Mouse (Mus musculus): Measurements from ENCODE around the gene Sprtn.

Gene Sprtn

DNA sequence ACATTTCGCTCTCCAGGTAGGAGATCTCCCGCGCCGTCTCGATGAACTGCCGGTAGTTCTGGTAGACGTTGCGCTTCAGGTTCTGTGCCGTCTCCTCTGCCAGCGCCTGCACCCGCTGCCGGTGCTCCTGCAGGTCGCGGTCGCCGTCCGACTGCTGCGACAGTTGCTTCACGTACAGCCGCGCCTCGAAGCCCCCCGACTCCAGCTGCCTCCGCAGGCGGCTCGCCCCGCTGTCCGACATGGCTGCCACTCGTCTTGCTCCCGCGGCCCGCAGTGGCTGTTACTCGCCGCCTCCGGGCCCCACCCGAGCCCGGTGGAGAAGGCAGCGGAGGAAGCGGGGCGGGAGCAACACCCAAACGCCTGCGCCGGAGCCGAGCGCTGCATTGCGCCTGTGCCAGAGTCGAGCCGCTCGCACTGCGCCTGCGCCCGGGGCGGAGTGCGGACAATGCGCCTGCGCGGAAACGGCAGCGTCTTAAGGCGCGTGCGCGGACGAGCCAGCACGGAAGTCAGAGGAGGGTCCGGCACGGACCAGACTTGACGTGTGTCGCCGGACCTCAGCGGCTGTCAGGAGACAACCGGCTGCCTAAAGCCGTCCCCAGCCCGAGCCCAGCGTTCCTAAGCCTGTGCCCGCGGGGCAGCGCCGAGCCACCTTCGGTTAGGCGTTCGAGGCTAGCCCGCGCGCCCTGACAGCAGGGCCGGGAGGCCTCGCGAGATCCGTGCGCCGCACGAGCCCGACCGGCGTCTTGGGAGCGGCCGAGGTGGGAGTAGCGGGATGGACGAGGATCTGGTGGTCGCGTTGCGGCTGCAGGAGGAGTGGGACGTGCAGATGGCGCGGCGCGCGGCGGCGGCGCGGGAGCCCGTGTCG lies at the start of gene Sprtn, which contains the start of gene Exoc8:
Gene Sprtn, plus strand, starts transcription at position 501 of the 865 bp plus-strand sequence.
Gene Exoc8, minus strand, starts transcription at position 320 of the 865 bp plus-strand sequence.
- peak; percentile 92 for DNase-seq (ENCODE audit: low read depth)

DNA sequence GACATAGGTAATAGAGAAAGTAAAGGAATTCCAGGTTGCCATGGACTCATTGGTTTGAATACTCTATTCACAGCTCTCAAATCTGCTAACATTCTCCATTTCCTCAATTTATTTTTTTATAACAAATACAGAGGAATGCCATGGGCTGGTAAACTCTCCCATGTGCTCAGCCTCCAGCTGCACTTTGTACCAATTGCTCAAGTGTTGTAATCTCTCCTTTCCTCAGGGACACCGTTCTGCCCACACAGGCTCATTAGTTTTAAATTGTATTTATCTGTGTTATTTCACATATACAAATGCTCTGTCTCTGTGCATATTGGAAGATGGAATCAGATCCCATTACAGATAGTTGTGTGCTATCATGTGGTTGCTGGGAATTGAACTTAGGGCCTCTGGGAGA lies 44.2 kb upstream of the Sprtn start:
- no peak for DNase-seq (ENCODE audit: low read depth)

DNA sequence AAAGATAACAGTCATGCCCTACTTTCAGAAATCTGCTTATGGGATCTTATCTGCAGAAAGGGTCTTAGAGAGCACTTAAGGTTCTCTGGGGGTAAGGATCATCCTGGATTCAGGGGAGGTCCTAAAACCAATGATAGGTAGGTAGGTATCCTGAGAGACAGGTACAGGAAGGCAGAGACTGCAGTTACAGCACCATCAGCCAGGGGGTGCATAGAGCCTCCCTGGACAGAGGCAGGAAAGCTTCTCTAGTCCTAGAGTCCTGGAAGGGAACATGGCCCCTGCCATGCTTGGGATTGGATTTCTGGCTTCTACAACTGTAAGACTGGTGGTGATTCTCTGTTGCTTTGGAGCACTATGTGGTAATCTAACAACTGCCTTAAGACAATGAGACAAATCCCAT lies 38.2 kb upstream of the Sprtn start:
- peak; percentile 34 for DNase-seq (ENCODE audit: low read depth)

DNA sequence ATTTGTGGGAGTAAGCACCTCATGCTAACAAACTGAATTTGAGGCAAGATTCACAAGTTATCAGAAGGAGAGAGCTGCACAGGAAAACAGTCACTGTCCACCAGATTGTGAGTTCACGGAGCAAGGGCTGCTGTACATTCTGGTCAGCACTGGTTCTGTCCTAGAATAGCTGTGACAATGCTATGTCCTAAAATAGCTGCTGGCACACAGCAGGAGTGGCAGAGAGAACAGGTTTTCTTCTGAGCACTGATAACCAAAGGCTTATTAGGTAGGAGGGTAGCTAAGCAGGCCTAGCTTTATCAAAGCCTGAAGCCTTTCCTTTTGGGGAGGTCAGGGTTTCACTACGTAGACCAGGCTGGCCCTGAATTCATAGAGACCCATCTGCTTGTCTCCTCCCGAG lies 37.5 kb upstream of the Sprtn start:
- no peak for DNase-seq (ENCODE audit: low read depth)

DNA sequence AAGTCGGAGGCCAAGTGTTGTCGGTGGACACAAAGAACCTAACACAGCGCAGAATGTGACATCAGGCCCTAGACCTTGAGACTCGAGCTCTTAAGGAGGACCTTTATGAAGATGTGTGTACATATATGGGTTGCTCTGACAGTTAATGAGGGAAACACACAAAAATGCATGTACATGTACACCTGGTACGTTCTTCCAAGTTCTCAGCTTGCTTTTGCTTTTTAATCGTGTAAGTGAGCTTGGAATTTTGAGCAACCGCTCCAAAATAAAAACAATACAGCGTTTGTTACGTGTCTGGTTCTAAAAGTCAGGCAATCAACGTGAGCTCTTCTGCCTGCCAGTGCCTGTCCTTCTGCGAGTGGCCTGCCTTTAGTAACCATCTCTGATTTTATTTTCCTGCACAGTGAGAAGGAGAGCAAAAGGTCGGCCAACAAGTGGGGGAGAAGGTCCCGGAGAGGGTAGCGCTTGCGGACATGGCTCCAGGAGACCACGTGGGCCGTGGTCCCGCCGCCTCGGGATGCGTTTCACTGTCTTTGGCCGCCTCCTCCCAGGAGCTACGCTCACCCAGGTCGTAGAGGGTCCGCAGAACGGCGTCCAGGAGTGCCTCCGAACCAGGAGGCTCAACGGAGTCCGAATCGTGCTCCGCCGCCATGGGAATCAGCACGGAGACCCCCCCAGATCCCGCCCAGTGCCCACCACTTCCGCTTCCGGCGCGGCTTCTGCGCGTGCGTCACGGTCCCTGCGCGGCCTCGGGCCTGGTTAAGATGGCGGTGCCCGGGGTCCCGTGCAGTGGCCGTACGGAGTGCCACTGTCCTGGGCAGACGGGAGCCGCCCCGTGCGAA lies 35.1 kb upstream of the Sprtn start, which contains the start of the genes Gnpat and 2810004N23Rik:
Gene Gnpat, plus strand, starts transcription at position 713 of the 842 bp plus-strand sequence.
Gene 2810004N23Rik, minus strand, starts transcription at position 800 of the 842 bp plus-strand sequence.
- peak; percentile 87 for DNase-seq (ENCODE audit: low read depth)

DNA sequence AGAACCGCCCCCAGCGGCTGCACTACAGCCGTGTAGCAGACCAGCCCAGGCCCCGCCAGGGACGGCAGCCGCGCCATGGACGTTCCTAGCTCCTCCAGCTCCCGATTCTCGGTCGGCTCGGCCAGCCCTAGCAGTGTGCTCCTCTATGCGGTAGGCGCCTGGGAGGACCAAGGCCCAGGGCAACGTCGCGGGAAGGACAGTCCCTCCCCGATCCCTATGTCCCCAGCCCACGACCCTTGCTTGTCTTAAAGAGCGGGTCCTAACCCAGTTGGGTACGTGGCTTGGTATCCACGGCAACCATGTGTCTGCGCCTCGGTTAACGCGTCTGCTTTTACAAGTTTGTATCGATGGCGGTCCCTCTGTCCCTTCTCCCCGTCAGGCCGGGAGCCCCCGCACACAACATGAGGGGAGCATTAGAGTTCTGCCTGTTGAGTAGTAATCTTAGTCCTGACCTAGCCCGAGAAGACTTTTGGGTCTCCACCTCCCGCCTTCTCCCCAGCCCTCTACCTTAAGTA lies 34.5 kb upstream of the Sprtn start:
- no peak for DNase-seq (ENCODE audit: low read depth)

DNA sequence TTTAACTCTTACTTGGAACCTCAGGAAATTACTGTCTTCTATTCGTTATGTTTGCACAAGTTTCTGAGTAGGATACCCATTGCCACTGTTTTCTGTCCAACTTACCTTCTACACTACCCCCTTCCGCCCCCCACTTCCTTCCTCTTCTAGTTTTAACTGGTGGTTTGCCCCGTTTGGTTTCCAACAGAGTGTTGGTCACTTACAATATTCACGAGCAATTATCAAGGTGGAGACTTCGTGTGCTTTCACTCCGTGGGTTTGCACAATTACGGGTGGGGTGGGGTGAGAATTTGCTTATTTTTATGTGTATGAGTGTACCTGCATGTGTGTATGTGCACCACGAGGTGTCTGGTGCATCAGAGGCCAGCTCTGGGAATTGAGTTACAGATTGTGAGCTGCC lies 34.0 kb upstream of the Sprtn start:
- peak; percentile 71 for DNase-seq (ENCODE audit: low read depth)

DNA sequence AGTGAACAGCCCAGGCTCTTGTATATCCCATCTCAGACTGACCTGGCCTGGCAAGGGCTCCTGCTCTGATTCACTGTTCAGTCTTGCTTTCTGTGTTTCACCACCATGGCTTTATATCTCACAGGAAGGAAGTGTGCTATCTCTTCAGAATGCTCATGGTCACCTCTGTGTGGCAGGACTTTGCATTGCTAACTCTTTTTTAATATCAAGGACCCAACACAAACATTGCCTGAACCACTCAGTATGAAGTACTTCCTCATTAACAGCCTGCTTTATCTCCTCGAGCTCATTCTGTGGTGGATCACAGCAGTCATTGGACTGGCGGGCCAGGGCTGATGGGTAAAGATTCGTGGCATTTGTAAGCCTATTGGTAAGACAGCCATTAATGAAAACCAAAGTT lies 31.0 kb upstream of the Sprtn start:
- peak; percentile 89 for DNase-seq (ENCODE audit: low read depth)

DNA sequence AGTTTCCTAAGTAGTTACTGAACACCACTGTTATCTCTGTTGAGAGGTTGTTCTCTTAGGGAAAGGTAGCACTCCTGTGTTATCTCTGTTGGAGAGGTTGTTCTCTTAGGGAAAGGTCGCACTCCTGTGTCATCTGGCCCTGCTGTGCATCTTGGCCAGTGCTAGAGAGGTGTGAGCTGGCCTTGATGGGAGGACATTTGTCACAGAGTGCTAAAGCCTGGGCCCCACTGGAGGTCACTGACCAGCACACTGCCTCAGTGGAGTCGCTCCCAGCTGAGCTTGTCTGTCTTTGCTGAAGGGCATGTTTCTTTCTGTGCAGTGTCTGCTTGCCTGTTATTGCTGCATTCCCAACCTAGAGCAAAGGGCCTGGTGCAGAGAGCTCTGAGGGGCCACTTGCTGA lies 30.6 kb upstream of the Sprtn start:
- no peak for DNase-seq (ENCODE audit: low read depth)

DNA sequence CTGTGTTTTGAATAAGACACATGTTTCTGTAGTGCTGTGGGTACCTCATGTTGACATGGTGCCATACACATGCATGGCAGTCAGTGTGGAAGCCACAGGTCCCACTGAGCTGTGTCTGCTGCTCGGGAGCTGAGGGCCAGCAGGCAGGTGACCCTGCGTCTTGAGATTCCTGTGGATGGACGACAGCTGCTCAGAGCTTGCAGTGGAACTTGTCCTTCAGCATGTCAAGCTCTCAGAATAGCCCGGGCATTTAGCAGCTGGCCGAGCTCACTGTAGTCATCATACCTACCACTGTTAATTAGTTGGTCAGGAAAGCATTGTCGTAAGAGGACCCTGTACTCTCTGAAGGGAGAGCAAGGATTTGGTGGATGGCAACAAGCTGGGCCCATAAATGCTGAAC lies 28.0 kb upstream of the Sprtn start:
- no peak for DNase-seq (ENCODE audit: low read depth)

DNA sequence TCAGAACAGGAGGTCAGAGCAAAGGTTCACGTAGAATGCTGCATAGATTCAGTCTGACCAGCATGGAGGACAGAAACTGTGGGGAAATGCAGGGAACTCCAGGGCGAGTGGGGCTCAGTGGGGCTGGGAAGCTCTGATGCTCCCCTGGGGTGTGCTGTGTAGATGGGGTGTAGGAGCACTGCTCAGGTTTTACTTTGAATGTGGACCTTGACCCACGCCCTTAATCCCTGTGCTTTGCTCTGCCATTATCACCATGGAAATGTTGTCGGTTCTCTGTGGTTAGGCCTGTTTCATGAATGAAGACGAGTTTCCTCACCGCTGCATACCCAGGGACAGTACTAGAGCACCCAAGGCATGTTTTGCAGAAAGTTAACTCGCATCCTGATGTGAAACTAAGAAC lies 26.2 kb upstream of the Sprtn start:
- DNase-seq (ENCODE audit: low read depth), result no peak

DNA sequence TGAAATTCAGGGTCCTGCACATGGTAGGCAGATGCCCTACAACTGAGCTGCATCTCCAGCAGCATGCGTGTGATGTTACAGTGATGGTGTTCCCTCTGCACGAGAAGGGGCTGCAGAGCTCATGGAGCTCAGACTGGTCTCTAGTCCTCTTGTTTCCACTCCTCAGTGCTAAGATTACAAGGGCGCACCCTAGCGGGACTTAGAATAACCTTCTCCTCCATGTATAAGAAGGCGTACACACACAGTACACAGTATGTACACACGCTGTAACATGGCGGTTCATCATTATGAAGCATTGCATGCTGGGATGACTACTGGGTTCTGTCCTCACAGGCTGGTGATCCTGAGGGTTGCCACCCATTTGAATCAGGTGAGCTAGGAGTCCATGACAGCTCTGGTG lies 25.6 kb upstream of the Sprtn start:
- no peak for DNase-seq (ENCODE audit: low read depth)

DNA sequence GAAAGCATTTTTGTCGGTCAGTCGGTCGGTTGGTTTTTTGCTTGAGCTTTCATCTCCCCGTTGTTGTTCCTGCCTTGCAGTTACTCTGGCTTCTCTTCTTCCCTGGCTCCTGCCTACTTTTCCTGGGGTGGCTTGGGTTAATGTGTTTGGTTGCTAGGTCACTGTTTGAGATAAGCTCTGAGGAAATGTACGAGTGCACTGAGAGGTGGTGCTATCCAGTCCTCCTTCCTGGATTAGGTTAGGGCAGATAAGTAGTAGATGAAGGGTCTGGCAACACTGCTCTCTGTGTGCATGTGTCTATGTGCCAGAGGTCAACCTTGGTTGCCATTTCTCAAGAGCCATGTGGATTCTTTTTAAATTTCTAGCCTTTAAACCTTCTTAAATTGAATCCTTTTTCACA lies 25.0 kb upstream of the Sprtn start:
- DNase-seq (ENCODE audit: low read depth), result no peak

DNA sequence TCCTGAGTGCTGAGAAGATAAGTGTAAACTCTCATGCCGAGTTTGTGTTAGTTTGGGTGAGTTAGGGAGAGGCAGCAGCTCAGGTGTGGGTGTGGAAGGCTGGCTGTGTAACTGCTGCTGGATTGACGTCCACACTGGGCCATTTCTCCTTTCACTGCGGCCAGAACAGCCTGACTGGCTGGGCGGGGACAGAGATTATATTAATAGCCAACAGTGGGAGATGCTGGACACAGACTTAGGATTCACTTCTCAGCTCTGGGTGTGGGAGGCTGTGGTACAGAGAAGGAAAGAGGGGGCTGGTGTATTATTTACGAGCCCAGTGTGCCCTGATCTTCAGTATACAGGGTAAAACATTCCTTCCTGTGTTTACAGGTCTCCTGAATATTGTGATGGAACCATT lies 19.5 kb upstream of the Sprtn start:
- no peak for DNase-seq (ENCODE audit: low read depth)

DNA sequence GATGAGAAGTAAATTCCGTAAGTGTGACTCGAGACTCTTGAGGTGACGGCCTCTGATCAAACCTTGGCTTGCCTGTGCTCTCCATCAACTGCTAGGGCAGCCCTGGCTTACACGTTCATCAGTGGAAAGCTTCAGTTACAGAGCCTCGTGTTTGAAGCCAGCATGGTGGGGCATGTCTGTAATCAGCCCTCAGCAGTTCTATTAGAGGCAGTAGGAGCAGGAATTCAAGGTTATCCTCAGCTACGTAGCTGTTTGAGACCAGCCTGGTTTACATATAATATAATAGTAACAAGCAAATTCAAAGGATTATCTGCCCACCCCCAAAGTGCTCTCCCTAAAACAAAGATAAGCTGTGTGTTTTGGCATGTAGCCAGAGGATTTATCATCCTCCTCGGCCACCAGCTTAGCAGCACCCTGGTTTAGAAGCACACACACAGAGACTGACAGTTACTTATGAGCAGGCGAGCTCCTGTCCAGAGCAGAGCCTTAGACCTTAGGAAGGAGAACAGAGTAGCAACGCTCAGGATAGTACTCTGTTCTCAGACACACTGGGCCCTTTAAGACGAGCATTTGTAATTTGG lies 18.6 kb upstream of the Sprtn start:
- DNase-seq (ENCODE audit: low read depth), result no peak

DNA sequence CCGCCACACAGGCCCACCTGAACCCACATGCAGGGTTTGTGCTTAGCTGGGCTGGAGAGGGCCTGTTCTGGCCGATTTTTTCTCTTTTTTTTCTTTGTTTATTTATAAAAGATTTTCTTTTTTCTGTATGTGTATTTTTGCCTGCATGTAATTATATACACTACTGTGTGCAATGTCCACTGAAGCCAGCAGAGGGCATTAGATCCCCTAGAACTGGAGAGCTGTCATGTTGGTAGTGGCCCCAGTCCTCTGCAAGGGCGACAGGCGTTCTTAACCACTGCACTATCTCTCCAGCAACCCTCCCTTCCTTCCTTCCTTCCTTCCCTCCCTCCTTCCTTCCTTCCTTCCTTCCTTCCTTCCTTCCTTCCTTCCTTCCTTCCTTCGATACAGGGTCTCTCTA lies 9.3 kb upstream of the Sprtn start:
- no peak for DNase-seq (ENCODE audit: low read depth)

DNA sequence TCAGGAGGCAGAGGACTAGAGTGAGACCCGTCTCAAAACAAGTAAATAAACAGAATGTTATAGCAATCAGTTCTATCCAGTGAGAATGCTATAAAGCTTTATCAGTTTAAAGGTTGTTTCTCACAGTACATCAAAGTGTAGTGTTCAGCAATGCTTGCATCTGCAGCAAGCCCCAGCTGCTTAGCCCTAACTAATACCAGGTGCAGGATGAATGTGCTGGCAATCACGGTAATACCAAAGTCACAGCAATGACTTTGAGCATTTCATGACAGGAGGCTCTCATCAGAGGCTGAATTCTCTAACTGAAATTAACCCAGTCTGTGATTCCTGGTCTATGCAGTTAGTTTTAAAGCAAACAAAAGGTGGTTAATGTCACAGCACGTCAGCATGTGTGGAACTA lies 5.1 kb upstream of the Sprtn start:
- no peak for DNase-seq (ENCODE audit: low read depth)

DNA sequence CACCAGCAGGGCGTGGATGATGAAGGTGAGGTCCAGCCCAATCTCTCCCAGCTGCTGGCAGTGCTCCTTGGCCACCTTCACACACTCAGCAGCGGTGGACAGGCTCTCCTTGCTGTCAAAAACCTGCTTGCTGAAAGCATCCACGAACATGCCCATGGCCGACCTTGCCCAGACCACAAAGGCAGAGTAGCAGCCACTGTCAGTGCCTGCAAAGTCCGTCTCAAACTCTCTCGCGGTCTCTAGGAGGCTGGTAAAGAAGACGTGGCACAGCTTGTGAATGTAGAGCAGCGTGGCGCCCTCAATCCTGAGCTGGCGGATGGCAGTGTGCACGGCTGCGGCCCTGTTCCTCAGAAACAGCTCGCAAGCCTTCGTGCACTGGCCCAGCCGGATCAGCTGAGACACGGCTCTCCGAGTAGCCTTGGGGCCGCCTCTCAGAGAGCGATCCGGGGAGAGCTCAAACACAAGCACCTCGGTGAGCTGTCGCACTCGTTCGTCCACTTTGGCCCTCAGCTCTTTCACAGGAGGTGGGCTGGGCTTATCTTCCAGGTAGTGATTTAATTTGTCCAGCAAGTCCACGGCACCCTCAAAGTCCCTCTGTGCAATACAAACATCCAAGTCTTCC lies 1.6 kb upstream of the Sprtn start:
- DNase-seq (ENCODE audit: low read depth), result no peak

DNA sequence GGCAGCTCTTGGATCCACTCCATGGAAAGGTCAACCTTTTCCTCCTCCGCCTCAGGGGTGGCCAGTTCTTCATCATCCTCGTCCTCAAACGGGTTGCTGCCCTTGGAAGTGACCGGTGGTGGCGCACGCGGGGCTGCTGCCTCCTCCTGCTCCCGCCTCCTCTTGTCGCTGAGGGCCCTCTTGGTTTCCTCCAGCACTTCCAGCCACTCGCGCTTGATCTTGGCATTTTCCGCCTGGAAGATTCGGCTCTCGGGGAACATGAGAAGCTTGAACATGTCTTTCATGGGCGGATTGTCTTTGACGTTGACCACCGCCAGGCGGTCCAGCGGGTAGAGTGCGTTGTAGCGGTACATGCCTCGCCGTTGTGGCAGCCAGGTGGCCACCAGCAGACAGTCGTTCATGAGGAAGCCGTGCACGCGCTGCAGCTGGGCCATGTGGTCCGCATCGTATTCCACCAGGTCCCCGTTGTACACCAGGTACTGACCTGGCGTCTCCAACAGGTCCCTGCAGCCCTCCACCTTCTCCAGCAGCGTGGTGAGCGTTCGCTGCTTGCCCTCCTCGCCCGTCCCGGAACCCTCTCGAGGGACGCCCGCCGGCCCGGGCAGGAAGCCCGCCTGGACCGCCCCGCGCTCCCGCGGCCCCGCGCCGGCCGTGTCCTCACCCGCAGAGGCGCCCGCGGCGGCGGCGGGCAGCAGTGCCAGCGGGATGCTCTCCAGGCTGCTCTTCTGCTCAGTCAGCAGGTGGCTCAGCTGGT lies 877 bp upstream of the Sprtn start:
- DNase-seq (ENCODE audit: low read depth), result peak; percentile 71

DNA sequence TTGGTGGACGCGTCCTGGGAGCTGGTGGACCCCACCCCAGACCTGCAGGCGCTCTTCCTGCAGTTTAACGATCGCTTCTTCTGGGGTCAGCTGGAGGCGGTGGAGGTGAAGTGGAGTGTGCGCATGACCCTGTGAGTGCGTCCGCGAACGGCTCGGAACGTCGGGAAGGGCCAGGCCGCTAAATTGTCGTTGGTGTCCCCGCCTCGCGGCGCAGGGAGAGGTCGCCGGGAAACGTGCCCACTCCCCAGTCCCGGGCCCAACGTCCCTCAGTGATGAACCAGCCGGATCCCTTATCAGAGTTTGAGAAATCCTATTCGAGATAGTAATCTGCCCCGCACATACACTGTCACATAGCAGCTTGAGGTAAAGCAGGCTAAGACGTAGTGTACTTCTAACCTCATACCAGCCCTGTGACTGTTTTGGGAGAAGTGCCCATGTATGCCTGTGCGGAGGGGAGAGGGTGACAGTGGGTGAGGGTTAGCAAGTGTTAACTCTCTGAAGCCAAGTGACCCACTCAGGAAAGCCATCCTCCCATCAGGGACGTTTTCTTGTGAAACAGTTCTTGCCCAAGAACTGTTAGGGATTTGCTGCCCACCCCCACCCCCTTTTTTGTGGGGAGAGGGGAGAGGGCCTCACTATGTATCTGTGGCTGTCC lies 692 bp downstream of the Sprtn start:
- peak; percentile 22 for DNase-seq (ENCODE audit: low read depth)

DNA sequence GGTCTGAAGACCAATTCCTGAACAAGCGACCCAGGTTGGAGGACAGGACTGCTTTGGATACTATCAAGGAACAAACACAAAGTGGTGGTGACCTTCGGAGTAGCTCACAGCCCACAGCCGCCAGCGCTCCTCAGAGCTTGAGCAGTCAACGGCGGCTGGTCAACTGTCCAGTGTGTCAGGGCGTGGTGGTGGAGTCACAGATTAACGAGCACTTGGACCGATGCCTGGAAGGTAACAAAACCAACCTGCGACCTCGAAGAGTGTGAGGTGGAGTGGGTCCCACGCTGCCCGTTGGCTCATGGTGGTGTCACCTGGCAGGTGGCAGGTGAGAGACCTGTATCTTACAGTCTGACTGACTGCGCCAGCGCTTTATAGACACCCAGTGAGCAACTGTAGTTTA lies 5.5 kb downstream of the Sprtn start:
- DNase-seq (ENCODE audit: low read depth), result no peak

Measured in 416B (cell line).